Mouse (Mus musculus): ENCODE measurements around the gene Prl2c3.
"Not testable (repeated sequence)": the region's sequence is repeated elsewhere in the genome, so short reads cannot be mapped to it uniquely, and the experiment has no call there.

GRCm38 (mm10) chr13:12806496-12806895 is 6.6 kb upstream of the Prl2c3 start:
- TF ChIP-seq CTCF, POLR2A (IDR thresholded peaks at IDR 0.05; ENCODE audit: extremely low read depth, insufficient read depth, low read length): not testable (repeated sequence)

All from cortical plate, adult 2 months (tissue).